Mouse (Mus musculus) hindbrain, embryonic 15.5 days (tissue): ENCODE measurements around the gene Tnfrsf19. TPM values are rescaled to one million over a fixed set of nuclear protein-coding genes. Genes with fewer than 3 reads are reported as not detected.

Source experiments
- ATAC-seq: fragments of 200-750 bp; cut with Nextera tagmentation; 2 replicates; pipeline ENCODE4 v1.8.0; 2017; ENCODE audit warnings: low read depth, moderate number of reproducible peaks, moderate TSS enrichment; ENCODE audit not compliant: low FRiP score
- H3K27ac ChIP-seq: fragments of 300-500 bp; sonication (generic); replicated peaks from 2 replicates; pipeline ENCODE4 v1.5.1; 2015; ENCODE audit warnings: mild to moderate bottlenecking, inconsistent platforms
- H3K27me3 ChIP-seq: fragments of 300-500 bp; sonication (generic); 2 replicates; pipeline ENCODE4 v1.6.1; 2015; ENCODE audit warnings: control low read depth, inconsistent platforms
- H3K36me3 ChIP-seq: fragments of 300-500 bp; sonication (generic); 2 replicates; pipeline ENCODE4 v1.6.1; 2015; ENCODE audit warnings: control low read depth, inconsistent platforms
- H3K4me1 ChIP-seq: fragments of 300-500 bp; sonication (generic); replicated peaks from 2 replicates; pipeline ENCODE4 v1.6.1; 2015; ENCODE audit warnings: control low read depth, inconsistent platforms
- H3K4me2 ChIP-seq: fragments of 300-500 bp; sonication (generic); 2 replicates; pipeline ENCODE4 v1.6.1; 2015; ENCODE audit warnings: moderate library complexity, mild to moderate bottlenecking, inconsistent platforms
- H3K4me3 ChIP-seq: fragments of 300-500 bp; sonication (generic); 2 replicates; pipeline ENCODE4 v1.5.1; 2015; ENCODE audit warnings: mild to moderate bottlenecking, inconsistent platforms
- H3K9ac ChIP-seq: fragments of 300-500 bp; sonication (generic); 2 replicates; pipeline ENCODE4 v1.6.1; 2015; ENCODE audit warnings: inconsistent platforms
- H3K9me3 ChIP-seq: fragments of 300-500 bp; sonication (generic); 2 replicates; pipeline ENCODE4 v1.6.1; 2016; ENCODE audit warnings: control low read depth, inconsistent platforms
- WGBS: fragments of 180-500 bp; shearing (Covaris S2); methylation state at CpG from one replicate; pipeline ENCODE4 v1.1.7; 2015; 5-methylcytosine and 5-hydroxymethylcytosine counted together
- polyA plus RNA-seq: library from polyadenylated mRNA; unstranded; fragments of >200 nt; fragmentation: Nextera tagmentation; extraction: Ambion mirVana; gene quantifications from 2 replicates; pipeline ENCODE4 v1.2.1, GENCODE M21; 2015

The Tnfrsf19 gene
- polyA plus RNA-seq, 1 experiment from 2014 or later: 32.3 TPM

DNA sequence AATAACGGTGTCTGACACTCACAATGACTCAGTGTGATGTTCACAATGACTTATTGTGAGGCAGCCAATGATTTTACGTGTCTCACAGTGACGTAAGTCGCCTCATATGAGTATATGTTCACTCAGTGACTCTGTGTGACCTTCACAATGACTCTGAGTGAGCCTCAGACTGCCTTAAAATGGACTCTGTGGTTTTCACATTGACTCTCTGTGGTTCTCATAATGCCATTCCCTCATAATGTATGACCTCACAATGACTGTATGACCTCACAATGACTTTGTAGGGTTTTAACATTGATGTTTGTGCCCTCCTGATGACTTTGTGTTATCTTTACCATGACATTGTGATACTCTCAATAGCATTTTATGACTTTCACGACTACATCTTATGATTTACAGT is 110.6 kb downstream of the Tnfrsf19 start:
- Histone ChIP-seq H3K27me3 (no peaks in the 10 kb centered on the region), H3K4me2 (no peak overlapping the region), H3K36me3 (no peaks in the 10 kb centered on the region), H3K27ac (no peak overlapping the region), H3K9me3 (no peaks in the 10 kb centered on the region), H3K4me1 (no peaks in the 10 kb centered on the region), H3K9ac (no peak overlapping the region), H3K4me3 (no peak overlapping the region)
- 84% methylated on average over 5 of the region's 5 CpGs for WGBS
- ATAC-seq: no peak

GRCm38 (mm10) chr14:60926011-60926410 is 120.3 kb downstream of the Tnfrsf19 start:
- Histone ChIP-seq H3K27me3 (no peaks in the 10 kb centered on the region), H3K9ac (no peak overlapping the region), H3K4me3 (no peak overlapping the region), H3K4me1 (no peaks in the 10 kb centered on the region), H3K9me3 (no peaks in the 10 kb centered on the region), H3K36me3 (no peaks in the 10 kb centered on the region), H3K27ac (no peak overlapping the region), H3K4me2 (no peak overlapping the region)
- WGBS: 40% methylated on average over 1 of the region's 1 CpGs
- no peak for ATAC-seq

- H3K27ac ChIP-seq: no peak overlapping the region
- WGBS: 61% methylated on average over 4 of the region's 4 CpGs
- 0 out of 2 replicates have a peak, but pooled peaks cover 6% of the 10 kb centered on the region for H3K4me1 ChIP-seq
- no peak overlapping the region for H3K4me3 ChIP-seq
- no peaks in the 10 kb centered on the region for H3K9me3 ChIP-seq
- no peak overlapping the region for H3K4me2 ChIP-seq
- no peak overlapping the region for H3K9ac ChIP-seq
- H3K36me3 ChIP-seq: no peaks in the 10 kb centered on the region
- no peaks in the 10 kb centered on the region for H3K27me3 ChIP-seq
- no peak for ATAC-seq
Measured at GRCm38 (mm10) chr14:60916661-60917060, 129.6 kb downstream of the Tnfrsf19 start.

Other genes with a start within 250 kb of the Tnfrsf19 start
- 6.9 and 7.6 TPM in 2 replicates for gene Sacs, start 92.0 kb upstream of the Tnfrsf19 start, polyA plus RNA-seq
- gene Sgcg, start 212.0 kb upstream of the Tnfrsf19 start, polyA plus RNA-seq: 0.24 and 0.51 TPM in 2 replicates